Mouse (Mus musculus): ENCODE results near the gene Kidins220.

The Kidins220 gene

DNA sequence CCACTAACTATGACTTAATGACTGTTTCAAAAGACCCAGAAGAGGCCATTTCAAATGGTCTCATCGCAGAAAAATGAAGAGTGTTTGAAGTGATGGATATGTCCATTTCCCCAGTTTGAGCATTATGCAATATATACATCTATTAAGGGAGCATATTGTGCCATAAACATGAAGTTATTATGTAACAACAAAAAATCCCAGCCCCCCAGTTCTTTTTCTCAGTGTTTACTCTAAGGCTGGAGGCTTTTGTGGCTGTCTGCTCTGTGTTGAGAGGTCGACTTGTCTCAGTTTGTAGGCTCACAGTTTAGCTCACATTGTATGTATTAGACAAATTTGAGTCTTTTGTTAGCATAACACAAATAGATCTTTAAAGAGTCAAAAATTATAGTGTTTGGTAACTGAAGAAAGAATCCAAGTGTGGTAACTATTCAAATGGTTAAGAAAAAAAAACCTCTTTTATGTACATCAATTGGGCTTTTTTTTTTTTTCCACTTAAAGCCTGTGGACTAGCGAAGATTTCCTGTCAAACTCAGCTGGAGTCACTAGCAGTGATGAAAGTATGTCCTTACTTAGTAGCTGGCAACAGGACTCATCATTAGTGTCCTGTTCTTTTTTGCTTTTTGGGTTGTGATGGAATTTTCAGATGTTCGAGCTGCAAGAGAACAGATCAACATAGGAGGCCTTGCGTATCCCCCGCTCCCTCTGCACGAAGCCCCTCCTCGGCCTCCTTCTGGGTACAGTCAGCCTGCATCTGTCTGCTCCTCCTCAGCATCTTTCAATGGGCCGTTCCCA, 63.2 kb downstream of the Kidins220 start:
- CTCF ChIA-PET, result interaction anchor here in 1 of 4 experiments (1.0 kb wide), 1 partner anchor 17 kb away, joined by 3 read pairs; no protein-coding TSS in a partner anchor

DNA sequence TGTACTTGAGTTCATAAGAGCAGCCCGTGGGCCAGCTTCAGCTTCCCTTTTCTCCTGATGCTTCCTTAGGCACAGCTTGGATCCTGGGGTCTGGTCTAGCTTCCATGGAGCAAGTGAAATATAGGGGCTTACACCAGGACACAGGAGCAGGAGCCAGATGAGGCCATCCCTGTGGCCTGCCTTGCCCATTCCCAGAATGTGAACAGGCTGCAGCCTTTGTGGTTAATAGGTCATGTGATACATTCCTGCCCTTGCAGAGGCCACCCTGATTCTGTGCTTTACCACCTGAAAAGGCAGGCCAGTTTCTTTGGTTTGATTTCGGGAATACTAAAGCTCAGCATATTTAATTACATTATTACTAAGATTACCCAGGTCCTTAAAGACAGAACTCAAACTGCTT, 69.3 kb downstream of the Kidins220 start:
- ChIA-PET POLR2A (interaction anchor here in 2 of 4 experiments (0.9 to 1.4 kb wide), 3 partner anchors 11 to 52 kb away, joined by 3 to 5 read pairs (median 4); no protein-coding TSS in a partner anchor), CTCF (no interaction called here)

More for the DNA sequence above, 63.2 kb downstream of the Kidins220 start:
- POLR2A ChIA-PET, result interaction anchor here in 1 of 4 experiments (1.2 to 2.0 kb wide), 2 partner anchors 17 to 58 kb away, joined by 4 to 5 read pairs; no protein-coding TSS in a partner anchor

DNA sequence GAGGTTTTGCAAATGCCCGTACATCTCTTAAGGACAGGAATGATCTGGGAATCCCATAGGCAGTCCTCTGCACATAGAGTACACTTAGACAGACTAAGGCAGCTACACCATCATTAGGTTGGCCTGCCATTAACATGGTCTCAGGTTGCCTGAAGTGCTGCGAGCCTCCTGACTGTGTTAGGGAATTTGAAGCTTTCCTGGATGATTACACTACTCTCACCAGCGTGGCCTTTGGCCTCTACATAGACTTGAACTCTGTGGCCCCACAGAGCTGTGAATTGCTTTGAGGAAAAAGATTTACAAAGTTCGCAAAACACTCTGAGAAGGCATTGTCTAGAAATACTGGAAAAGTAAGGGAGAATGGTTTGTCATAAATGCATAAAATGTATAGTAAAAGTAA, 69.9 kb downstream of the Kidins220 start:
- POLR2A ChIA-PET, result interaction anchor here in 2 of 4 experiments (0.9 to 1.4 kb wide), 3 partner anchors 10 to 52 kb away, joined by 3 to 5 read pairs (median 4); no protein-coding TSS in a partner anchor
- CTCF ChIA-PET, result no interaction called here

DNA sequence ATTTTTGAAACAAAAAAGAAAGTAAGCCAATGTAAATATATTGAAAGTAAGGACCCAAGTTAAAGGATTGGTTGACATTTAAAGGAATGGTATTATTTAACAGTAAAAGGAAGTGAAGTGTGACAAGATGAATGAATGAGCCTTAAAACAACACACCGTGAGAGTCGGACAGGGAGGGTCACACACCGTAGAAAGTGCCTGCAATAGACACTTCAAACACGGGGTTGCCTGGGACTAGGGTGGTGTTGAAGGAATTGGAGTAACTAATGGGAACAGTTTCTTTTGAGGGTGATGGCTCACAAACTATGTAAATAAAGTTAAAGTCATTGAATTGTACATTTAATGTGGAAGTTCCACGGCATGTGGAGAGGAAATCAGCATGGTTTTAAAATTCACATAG, 74.5 kb downstream of the Kidins220 start:
- ChIA-PET CTCF (no interaction called here), POLR2A (interaction anchor here in 2 of 4 experiments (0.7 to 0.8 kb wide), 2 partner anchors 9 to 188 kb away, joined by 3 read pairs; no protein-coding TSS in a partner anchor)

DNA sequence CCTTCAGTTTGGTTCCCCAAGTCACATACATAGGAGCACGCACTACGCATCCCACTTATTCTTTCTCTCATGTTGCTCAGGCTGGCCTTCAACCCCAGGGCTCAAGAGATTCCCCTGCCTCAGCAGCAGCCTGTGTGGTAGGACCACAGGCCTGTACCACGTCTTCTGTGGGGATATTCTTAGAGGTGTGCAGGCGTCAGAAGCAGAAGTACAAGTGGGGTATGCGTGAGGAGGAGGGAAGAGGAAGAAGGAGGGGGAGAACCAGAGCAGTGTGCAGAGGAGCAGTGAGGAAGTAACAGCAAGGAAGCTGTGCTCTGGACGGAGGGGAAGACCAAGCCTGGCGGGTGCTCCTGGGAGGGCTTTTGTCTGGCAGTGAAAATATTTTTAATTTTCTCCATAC, 79.8 kb downstream of the Kidins220 start:
- CTCF ChIA-PET, result no interaction called here
- POLR2A ChIA-PET, result interaction anchor here in 3 of 4 experiments (1.0 to 3.1 kb wide), 8 partner anchors 10 to 42 kb away, joined by 3 to 9 read pairs (median 6); no protein-coding TSS in a partner anchor

DNA sequence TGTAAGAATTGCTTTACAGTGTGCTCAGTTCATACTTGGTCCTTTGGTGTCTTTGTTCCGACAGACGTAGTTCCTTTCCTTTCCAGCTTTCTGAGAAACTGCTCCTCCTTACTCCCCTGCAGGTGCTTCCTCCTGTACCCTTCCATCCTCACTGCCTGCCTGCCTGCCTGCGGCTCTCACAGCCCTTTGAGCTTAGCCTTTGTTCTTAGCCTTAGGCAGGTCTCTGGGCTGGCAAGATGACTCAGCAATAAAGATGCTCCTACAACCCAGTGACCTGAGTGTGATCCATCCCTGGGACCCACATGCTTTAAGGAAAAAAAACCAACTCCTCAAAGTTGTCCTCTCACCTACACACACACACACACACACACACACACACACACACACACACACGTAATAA, 80.2 kb downstream of the Kidins220 start:
- CTCF ChIA-PET, result interaction anchor here in 1 of 4 experiments (0.6 kb wide), 2 partner anchors 178 to 360 kb away, joined by 3 read pairs; no protein-coding TSS in a partner anchor
- POLR2A ChIA-PET, result interaction anchor here in 3 of 4 experiments (0.7 to 3.1 kb wide), 9 partner anchors 11 to 94 kb away, joined by 3 to 9 read pairs (median 5); no protein-coding TSS in a partner anchor

DNA sequence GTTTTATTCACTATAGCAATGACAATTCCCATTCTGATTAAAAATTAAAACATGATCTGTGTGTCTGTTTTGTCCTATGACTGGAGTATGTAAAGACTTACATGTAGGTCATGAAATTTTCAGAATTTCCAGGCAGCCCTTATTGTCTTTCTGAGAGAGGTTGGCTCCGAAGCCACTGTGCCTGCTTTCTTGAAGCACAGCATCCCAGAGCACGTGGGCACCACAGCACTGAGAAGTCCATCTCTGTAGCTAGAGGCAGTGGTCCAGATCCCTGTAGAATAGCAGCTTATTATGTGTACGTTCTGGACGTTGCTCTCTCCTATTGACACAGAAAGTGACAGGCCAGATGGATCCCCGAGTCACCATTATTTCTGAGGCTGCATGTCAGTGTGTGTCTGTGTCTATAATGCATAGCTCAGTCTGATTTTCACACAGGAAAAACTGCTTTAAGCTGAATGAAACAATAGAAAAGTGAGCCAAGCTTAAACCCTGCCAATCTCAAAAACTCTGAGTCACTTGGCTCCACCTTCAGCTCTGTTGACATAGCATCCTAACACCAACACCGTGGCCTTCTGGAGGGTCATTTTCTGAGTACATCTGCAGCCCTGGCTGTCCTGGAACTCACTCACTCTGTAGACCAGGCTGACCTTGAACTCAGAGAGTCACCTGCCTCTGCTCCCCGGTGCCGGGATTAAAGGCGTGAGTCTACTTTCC, 84.9 kb downstream of the Kidins220 start:
- POLR2A ChIA-PET, result interaction anchor here in 3 of 4 experiments (0.8 to 3.4 kb wide), 8 partner anchors 9 to 37 kb away, joined by 3 to 19 read pairs (median 4); partner anchors contain the start of gene Id2 (in 1 of the 3)
- CTCF ChIA-PET, result interaction anchor here in 2 of 4 experiments (0.5 to 1.5 kb wide), 4 partner anchors 24 to 362 kb away, joined by 3 to 6 read pairs (median 4); no protein-coding TSS in a partner anchor

DNA sequence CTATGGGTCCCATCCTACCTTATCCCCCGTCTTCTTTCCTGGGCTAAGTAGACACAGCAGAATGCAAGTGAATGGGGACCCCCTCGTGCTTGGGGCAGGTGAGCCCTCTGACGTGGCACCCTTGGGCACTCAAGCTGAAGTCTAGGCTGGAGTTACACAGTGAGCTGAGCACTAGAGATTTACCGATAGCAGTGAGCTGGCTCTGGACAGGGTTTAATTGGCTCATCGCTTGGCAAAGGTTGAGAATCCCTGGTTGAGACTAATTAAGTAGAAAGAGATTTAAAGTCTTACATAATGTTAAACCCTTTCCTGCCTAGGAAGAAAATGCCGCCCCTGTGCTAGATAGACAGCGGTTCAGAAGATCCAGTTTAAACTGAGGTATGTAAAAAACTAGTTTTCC, 86.2 kb downstream of the Kidins220 start:
- POLR2A ChIA-PET, result interaction anchor here (0.7 to 3.4 kb wide), 4 partner anchors 35 to 175 kb away, joined by 4 to 19 read pairs (median 5); partner anchors contain the start of gene Id2 (in 1 of the 4)

DNA sequence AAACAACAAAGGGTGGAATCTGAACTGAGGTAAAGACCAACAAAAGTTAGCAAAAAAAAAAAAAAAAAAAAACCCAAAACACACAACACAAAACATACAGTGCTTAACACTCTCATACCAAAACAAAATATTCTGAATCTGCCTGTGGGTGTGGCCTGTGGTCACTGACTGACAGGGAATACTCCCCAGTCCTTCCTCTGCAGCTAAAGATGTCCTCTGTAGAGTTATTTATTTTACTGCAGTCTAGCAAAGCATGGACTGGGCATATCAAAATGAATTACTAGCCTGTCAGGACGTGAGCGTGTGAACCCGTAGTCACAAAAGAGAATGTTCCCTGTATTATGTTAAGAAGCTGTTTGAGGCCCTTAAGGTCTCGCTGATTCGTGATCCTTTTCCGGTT, 87.5 kb downstream of the Kidins220 start:
- CTCF ChIA-PET, result no interaction called here

More for the DNA sequence above, 86.2 kb downstream of the Kidins220 start:
- CTCF ChIA-PET, result interaction anchor here in 1 of 4 experiments (0.6 kb wide), 1 partner anchor 830 kb away, joined by 3 read pairs; no protein-coding TSS in a partner anchor

DNA sequence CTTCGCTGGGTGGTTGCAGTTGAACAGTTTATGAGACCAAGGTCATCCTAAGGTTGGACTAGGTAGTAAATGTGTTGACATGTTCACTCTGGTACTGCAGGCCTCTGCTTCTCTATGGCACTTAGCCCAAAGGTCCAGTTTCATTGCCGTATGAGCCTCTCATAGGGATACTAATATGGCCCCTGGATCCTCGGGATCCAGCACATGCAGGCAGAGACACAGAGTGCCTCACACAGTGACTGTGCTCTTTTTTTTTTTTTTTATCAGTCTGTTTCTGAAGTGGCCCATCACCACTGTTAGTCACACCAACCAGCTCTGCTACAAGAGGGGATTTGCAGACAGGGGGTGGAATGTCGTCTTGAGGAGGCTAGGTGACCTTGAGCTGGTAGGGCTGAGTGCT, 98.6 kb downstream of the Kidins220 start:
- CTCF ChIA-PET, result no interaction called here
- POLR2A ChIA-PET, result interaction anchor here in 2 of 4 experiments (0.6 to 2.2 kb wide), 7 partner anchors 10 to 365 kb away, joined by 3 to 11 read pairs (median 4); no protein-coding TSS in a partner anchor

More for the DNA sequence above, 87.5 kb downstream of the Kidins220 start:
- POLR2A ChIA-PET, result interaction anchor here in 1 of 4 experiments (1.4 kb wide), 1 partner anchor 34 kb away, joined by 4 read pairs; no protein-coding TSS in a partner anchor

DNA sequence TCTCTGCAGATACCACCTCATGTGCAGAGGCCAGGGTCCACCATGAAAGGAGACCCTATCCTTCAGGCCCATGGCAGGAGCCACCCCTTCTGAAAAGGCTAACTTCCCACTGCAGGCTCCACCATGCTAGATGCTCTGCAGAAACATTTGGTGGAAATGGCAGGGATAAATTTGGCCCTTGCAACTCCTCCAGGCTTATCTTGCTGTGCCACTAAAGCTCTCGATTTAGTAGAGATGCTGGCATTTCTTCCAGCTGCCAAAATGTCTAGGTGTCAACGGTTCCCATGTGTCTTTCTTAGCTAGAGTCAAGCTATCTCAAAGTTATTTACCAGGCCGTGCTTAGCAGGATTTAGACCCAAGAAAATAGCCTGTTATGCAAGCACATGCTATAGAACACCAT, 99.6 kb downstream of the Kidins220 start:
- ChIA-PET POLR2A (interaction anchor here in 2 of 4 experiments (0.7 to 2.2 kb wide), 5 partner anchors 15 to 407 kb away, joined by 3 to 11 read pairs (median 4); no protein-coding TSS in a partner anchor), CTCF (no interaction called here)

DNA sequence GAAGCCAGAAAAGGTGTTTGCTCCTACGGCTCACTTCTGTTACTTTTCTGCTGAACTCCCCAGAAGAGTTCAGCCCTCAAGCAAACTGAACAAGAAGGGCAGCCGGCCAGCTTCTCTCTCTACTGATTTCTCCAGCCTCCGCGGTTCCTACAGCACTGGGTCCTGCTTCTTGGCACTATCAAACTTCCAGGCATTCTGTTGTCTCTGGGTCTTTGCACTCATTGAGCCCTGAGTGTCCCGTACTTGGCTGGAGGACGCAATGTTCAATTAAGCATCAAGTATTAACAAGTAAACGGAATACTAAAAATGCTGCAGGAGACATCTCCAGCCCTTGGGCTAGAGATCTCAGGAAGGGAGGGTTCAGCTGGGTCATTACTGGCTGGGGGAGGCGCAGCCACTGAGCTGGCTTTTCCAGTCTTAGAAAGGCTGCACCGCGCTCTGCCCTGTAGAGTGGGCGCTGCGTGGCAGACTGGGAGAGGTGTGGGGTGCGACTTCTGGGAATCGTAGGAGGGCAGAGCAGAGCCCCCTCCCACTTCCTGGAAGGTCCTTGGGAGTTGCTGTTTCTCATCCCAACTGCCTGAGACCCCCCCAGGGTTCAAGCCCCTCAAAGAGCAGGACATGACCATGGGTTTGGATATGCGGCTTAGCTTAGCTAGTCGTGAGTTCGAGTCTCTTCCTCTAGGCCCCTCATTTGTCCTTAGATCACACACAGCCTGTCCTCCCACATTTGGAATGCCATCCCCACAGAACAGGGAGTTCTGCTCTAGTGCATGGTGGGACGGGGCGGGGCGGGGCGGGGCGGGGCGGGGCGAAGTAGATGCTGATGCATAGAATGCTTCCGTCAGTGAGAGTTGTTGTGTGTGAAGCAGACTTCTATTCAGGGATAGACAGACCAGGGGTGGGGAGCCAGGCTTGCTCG, 108.8 kb downstream of the Kidins220 start:
- CTCF ChIA-PET, result interaction anchor here in 1 of 4 experiments (0.6 to 1.4 kb wide), 4 partner anchors 9 to 374 kb away, joined by 3 to 4 read pairs (median 4); no protein-coding TSS in a partner anchor
- POLR2A ChIA-PET, result interaction anchor here in 3 of 4 experiments (0.5 to 8.1 kb wide), 10 partner anchors 10 to 297 kb away, joined by 3 to 31 read pairs (median 4); partner anchors contain the start of gene Id2 (in 1 of the 3)

DNA sequence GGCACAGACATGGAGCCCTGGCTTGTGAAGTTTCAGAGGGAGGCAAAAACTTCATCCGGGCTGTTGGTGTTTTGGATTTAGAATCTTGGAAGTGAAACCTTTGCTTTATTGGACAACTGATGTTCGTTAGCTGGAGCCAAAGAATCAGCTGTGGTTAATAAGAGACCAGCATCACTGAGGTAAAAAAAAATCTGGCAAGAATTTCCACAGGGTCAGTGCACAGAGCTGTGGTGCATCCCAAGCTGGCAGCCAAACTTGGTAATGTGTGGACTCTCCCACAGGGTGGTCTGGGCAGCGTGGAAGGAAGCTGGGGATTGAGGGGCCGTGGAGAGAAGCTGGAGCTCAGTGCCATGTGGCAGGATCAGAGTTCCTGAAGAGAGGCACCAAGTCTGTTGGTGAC, 112.2 kb downstream of the Kidins220 start:
- ChIA-PET POLR2A (interaction anchor here in 3 of 4 experiments (0.6 to 2.0 kb wide), 6 partner anchors 9 to 608 kb away, joined by 3 to 14 read pairs (median 4); partner anchors contain the start of gene Id2 (in 1 of the 3)), CTCF (interaction anchor here in 1 of 4 experiments (0.5 kb wide), 1 partner anchor 23 kb away, joined by 3 read pairs; no protein-coding TSS in a partner anchor)

DNA sequence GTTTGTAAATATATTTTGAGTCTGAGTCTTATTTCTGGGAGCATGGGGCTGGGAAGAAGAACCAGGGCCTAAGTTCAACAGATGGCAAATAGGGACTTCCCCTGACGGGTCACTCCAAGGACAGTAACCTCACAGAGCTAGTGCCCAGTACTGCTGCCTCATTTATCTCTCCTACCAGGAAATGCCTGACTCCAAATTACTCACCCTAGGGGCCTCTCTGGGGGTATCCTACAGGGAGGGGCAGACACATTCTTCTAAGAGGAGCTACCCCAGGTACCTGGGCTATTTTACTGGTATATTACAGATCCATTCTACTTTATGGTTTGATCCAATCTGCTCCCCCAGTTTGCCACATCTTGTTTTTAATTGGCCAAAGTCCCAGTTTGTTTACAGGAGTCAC, 114.7 kb downstream of the Kidins220 start:
- ChIA-PET POLR2A (no interaction called here), CTCF (interaction anchor here in 1 of 4 experiments (0.9 kb wide), 1 partner anchor 64 kb away, joined by 3 read pairs; no protein-coding TSS in a partner anchor)

DNA sequence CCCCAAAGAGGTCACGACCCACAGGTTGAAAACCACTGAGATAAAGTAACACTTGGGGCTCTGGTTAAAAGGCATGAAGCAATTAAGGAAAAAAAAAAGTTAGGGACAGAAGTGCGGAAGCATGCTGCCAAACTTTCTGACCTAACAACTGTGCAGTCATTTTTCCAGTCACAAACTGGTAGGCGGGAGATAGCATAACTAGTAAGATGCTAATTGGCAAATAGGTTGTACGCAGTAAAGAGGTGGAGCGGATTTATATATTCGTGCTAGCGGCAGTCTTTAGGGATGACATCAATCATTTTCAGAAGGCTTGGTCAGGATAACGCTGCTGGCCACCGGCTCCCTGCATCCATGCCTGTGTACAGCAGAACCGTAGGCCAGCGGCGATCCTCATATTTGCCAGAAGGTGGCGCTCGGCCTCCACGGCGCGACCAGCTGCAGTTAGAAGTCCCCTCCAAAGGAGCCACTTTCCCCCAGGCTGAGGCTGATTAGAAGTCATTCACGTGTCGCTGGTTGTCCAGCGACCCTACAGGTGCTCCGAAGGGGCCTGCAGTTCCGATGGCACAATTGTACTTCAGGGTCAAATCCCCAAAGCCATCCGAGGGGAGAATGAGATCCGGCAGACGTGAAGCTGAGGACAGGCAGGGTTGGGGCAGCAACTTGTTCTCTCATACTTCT, 117.4 kb downstream of the Kidins220 start:
- POLR2A ChIA-PET, result interaction anchor here in 3 of 4 experiments (0.7 to 1.4 kb wide), 8 partner anchors 9 to 90 kb away, joined by 3 to 5 read pairs (median 4); no protein-coding TSS in a partner anchor
- CTCF ChIA-PET, result interaction anchor here (0.5 to 1.6 kb wide), 33 partner anchors 8 to 1363 kb away, joined by 3 to 16 read pairs (median 3); no protein-coding TSS in a partner anchor

DNA sequence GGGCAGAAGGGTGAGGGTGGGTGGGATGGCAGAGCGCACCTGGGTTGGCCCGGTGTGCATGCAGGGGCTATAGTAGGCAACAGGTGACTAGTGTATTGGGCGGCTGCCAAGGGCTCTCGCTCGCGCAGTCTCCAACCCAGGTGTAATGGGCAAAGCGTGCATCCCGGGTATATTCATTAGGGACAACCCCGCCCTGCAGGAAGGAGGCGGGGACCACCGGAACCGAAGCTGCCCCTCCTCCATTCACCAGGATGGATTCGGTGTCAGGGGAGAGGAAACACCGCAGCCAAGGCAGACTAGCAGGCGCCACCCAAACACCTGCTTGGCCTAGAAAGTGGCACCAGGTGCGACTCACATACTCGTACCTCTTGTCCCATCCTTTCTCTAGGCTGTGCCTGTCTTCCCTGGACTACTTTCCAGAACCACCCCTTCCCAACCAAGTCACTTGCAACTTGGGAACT, 118.1 kb downstream of the Kidins220 start:
- ChIA-PET CTCF (interaction anchor here (0.6 to 1.6 kb wide), 22 partner anchors 7 to 1362 kb away, joined by 3 to 16 read pairs (median 4); no protein-coding TSS in a partner anchor), POLR2A (interaction anchor here in 3 of 4 experiments (1.0 to 1.4 kb wide), 4 partner anchors 12 to 54 kb away, joined by 3 to 5 read pairs (median 4); no protein-coding TSS in a partner anchor)

Data from embryonic stem cell, embryonic (primary cell).